Mouse (Mus musculus) adrenal gland, postnatal 36 days (tissue): ENCODE measurements around the gene E2f4. TPM values are rescaled to one million over a fixed set of nuclear protein-coding genes. Genes with fewer than 3 reads are reported as not detected.

Source experiments
- DNase-seq, 2 experiments: peaks; one replicate each; pipeline ENCODE4 v3.0.0; 2021; ENCODE audit warnings: mixed read lengths in 1 of 2
- total RNA-seq, 2 experiments: library from RNA; stranded (reverse); gene quantifications; 2 replicates each; pipeline ENCODE4 v1.2.3; 2021

Gene E2f4
- total RNA-seq, 2 experiments from 2014 or later = 36.6 to 49.5 TPM

- no peak for DNase-seq
Observed at GRCm38 (mm10) chr8:105315073-105315769, 17.8 kb downstream of the E2f4 start.

- DNase-seq = peak in 1 of 2 experiments; percentile 53
Observed at GRCm38 (mm10) chr8:105317941-105318340, 20.5 kb downstream of the E2f4 start.

GRCm38 (mm10) chr8:105318662-105319190, 21.3 kb downstream of the E2f4 start:
- DNase-seq = no peak

GRCm38 (mm10) chr8:105323183-105323582, 25.7 kb downstream of the E2f4 start:
- DNase-seq = no peak

- no peak for DNase-seq
Observed at GRCm38 (mm10) chr8:105325641-105326093, 28.2 kb downstream of the E2f4 start.

- peak; percentile 98 for DNase-seq
Observed at GRCm38 (mm10) chr8:105326141-105326672, 28.7 kb downstream of the E2f4 start, which contains the start of the genes Lrrc29 and Tmem208. Lrrc29 (minus strand) TSS chr8:105326278. Tmem208 (plus strand) TSS chr8:105326354.

GRCm38 (mm10) chr8:105326968-105327367, 29.5 kb downstream of the E2f4 start:
- no peak for DNase-seq

GRCm38 (mm10) chr8:105330325-105330724, 32.9 kb downstream of the E2f4 start:
- DNase-seq = no peak

GRCm38 (mm10) chr8:105331469-105331868, 34.0 kb downstream of the E2f4 start:
- DNase-seq = no peak

GRCm38 (mm10) chr8:105331931-105332330, 34.5 kb downstream of the E2f4 start:
- DNase-seq = no peak

- no peak for DNase-seq
Observed at GRCm38 (mm10) chr8:105332523-105332922, 35.1 kb downstream of the E2f4 start.

GRCm38 (mm10) chr8:105336373-105337130, 39.1 kb downstream of the E2f4 start:
- DNase-seq = no peak

- DNase-seq = no peak
Observed at GRCm38 (mm10) chr8:105338992-105339391, 41.5 kb downstream of the E2f4 start.

- peak; percentile 41 to 63 for DNase-seq
Observed at GRCm38 (mm10) chr8:105339886-105340635, 42.6 kb downstream of the E2f4 start.

GRCm38 (mm10) chr8:105341399-105341798, 43.9 kb downstream of the E2f4 start:
- no peak for DNase-seq

- no peak for DNase-seq
Observed at GRCm38 (mm10) chr8:105342768-105343167, 45.3 kb downstream of the E2f4 start.

- no peak for DNase-seq
Observed at GRCm38 (mm10) chr8:105343791-105344574, 46.5 kb downstream of the E2f4 start.

GRCm38 (mm10) chr8:105345061-105345975, 47.9 kb downstream of the E2f4 start:
- peak; percentile 77 to 81 for DNase-seq

GRCm38 (mm10) chr8:105346611-105347427, 49.4 kb downstream of the E2f4 start:
- peak; percentile 51 to 71 for DNase-seq
